Mouse (Mus musculus): ENCODE results near the gene Psph. TPM values are rescaled to one million over a fixed set of nuclear protein-coding genes. Genes with fewer than 3 reads are reported as not detected.

Gene Psph
- 10 to 100 TPM; 54.0 to 61.0 TPM for polyA plus RNA-seq (2017; shearing (Covaris generic))

DNA sequence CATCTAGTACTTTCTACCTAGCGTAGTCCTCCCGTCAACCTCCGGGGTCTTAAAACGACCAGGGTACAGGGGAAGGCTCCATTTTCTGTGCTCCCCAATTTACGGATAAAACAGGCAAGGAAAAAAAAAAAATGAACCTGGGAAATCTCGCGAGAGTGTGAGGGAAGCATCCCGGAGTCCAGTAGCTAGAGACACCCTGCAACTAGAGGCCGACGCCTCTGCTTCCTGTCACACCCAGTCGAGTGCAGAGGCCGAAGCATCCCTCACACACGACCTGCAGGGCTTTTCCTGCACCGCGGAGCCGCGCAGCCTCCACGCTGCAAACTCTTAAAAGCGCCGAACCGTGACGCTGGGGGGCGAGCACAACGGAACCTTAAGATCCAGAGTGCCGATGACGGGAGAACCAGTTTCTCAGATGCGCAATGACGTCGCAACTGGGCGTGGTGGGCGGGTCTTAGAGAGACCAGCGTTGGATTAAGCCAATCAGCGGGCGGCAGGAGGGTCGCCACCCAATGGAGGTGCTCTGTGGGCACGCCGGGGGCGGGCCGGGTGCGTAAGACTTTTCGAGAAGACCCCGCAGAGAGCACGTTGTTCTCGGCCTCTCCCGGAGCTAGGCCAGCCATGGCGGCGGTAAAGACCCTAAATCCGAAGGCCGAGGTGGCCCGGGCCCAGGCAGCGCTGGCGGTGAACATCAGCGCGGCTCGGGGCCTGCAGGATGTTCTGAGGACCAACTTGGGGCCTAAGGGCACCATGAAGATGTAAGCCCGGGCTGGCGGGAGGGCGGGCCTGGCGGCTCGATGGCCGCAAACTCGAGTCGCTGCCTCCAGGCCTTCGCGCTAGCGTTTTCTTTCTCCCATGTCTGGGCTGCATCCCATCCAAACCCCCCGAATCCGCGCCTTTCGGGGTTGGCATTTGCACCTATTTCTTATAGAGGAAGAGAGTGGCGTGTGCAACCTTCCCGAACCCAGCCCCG, at the start of gene Psph:
Gene Psph (minus strand): TSS at position 632 of the 973 bp plus-strand sequence.

DNA sequence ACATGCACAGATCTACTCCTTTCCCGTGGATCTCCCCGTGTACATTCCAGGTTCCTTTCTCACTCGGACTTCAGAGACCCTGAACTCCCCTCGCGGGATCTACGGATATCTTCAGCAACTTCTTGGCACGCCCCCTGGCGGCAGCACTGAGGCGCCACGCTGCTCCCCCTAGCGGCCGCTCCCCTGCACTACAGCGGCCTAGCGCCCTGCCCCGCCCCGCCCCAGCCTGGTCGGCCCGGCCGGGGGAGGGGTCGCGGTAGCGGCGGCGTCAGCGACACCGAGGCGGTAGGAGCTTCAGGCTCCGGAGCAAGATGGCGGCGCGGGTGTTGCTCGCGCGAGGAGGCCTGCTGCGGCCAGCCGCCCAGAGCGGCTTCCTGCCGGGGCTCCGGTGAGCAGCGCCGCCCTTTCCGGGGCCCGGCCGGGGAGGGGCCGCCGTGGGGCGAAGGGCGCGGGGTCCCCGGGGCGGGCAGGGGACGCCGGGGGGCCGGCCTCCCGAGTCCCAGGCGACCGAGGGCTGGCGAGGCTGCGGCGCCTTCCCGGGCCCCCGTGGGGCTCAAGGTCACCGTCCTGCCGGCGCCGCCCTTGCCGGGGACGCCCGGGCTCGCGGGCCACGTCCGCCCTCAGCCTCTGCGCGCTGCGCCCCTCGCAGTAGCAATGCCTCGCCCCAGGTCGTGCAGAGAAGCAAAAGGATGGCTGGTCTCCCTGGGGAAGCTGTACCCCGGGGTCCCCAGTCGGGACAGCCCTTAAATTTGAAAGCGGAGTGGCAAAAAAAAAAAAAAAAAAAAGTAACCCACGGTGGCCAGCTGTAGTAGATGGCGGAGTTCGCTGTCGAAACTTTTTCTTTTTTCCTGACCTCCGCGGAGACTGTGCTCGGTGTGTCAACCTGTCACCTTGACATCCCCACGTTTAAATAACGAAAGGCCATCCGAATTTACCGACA, 62.1 kb downstream of the Psph start, which contains the start of gene Nipsnap2:
Gene Nipsnap2 (plus strand): TSS at position 230 of the 940 bp plus-strand sequence.

Other genes with a start within 250 kb of the Psph start
- gene Mmp17, start 203.3 kb downstream of the Psph start, polyA plus RNA-seq (2017; shearing (Covaris generic)): 1 to 10 TPM; 1.5 to 3.6 TPM
- 1 to 10 TPM; 3.1 to 4.4 TPM for gene Zfp11, start 117.3 kb downstream of the Psph start, polyA plus RNA-seq (2017; shearing (Covaris generic))
- gene Sept14, start 78.9 kb downstream of the Psph start, polyA plus RNA-seq (2017; shearing (Covaris generic)): under 1 TPM; 0.30 to 0.54 TPM
- 100 to 1,000 TPM in 1 of 2 experiments, 10 to 100 TPM in 1; 89.5 to 115 TPM for gene Mrps17, start 72.0 kb downstream of the Psph start, polyA plus RNA-seq (2017; shearing (Covaris generic))
- gene Nipsnap2, start 62.4 kb downstream of the Psph start, polyA plus RNA-seq (2017; shearing (Covaris generic)): 10 to 100 TPM; 27.5 to 38.4 TPM
- gene Sumf2, start 59.5 kb upstream of the Psph start, polyA plus RNA-seq (2017; shearing (Covaris generic)): 10 to 100 TPM; 22.9 to 40.9 TPM
- gene Chchd2, start 100.0 kb upstream of the Psph start, polyA plus RNA-seq (2017; shearing (Covaris generic)): 100 to 1,000 TPM; 415 to 430 TPM
- 1 to 10 TPM; 1.3 to 3.4 TPM for gene Zbed5, start 108.3 kb upstream of the Psph start, polyA plus RNA-seq (2017; shearing (Covaris generic))
- gene Phkg1, start 111.1 kb upstream of the Psph start, polyA plus RNA-seq (2017; shearing (Covaris generic)): 1 to 10 TPM; 1.2 to 1.7 TPM
- gene Nupr1l, start 121.1 kb upstream of the Psph start, polyA plus RNA-seq (2017; shearing (Covaris generic)): 1 to 10 TPM in 1 of 2 experiments, under 1 TPM in 1; 0.36 to 2.4 TPM
- 10 to 100 TPM; 15.3 to 17.9 TPM for gene Vkorc1l1, start 154.5 kb upstream of the Psph start, polyA plus RNA-seq (2017; shearing (Covaris generic))
- gene Gusb, start 215.6 kb upstream of the Psph start, polyA plus RNA-seq (2017; shearing (Covaris generic)): 10 to 100 TPM; 40.4 to 69.0 TPM
- gene Asl, start 241.8 kb upstream of the Psph start, polyA plus RNA-seq (2017; shearing (Covaris generic)): 10 to 100 TPM; 66.8 to 69.6 TPM
- 10 to 100 TPM; 41.8 to 45.5 TPM for gene Crcp, start 241.8 kb upstream of the Psph start, polyA plus RNA-seq (2017; shearing (Covaris generic))

Measured in inflammation-experienced regulatory T-cells (primary cell).